In genomic region chr7:72313908-72314307, GRCm38 (mm10) we compare ENCODE assay signal across 31 mouse cellular contexts. TPM values are rescaled to one million over a fixed set of nuclear protein-coding genes. Genes with fewer than 3 reads are reported as not detected.
DNase-seq lines count a peak whose midpoint lies in the region; TF ChIP-seq lines count a peak whose summit lies in the region.
"Had no signal": no experiment of that assay in that cellular context is flagged by ENCODE, and none has a peak within 500 bp of the region (broad histone marks: within the 10 kb centered on the region; RNA-seq: fewer than 3 reads in every experiment).

No protein-coding gene starts in this region.

- H3K36me3 ChIP-seq in heart, embryonic 10.5 days: no peaks in the 10 kb centered on the region
- H3K36me3 ChIP-seq: embryonic facial prominence, embryonic 13.5 days; forebrain, embryonic 10.5 days; forebrain, embryonic 15.5 days; heart, embryonic 12.5 days; limb, embryonic 12.5 days; liver, embryonic 15.5 days; neural tube, embryonic 15.5 days had no signal

- H3K4me3 ChIP-seq in cerebellum, adult 2 months (replicated peaks; ENCODE audit: insufficient read depth, low read depth, low read length): no peak overlapping the region
- no peak overlapping the region for H3K4me3 ChIP-seq in heart, embryonic 10.5 days
- H3K4me3 ChIP-seq: embryonic facial prominence, embryonic 13.5 days; forebrain, embryonic 10.5 days; forebrain, embryonic 15.5 days; gastrocnemius, adult 2 months; heart, embryonic 12.5 days; left cerebral cortex, adult 2 months; limb, embryonic 12.5 days; liver, embryonic 15.5 days; neural tube, embryonic 15.5 days had no signal

- no peak for TF ChIP-seq CTCF in cerebellum, adult 2 months (IDR thresholded peaks at IDR 0.05; ENCODE audit: borderline replicate concordance, insufficient read depth, low read depth, low read length)

- DNase-seq in thymus, postnatal 14 days: peak; percentile 13
- no peak for DNase-seq in thymus, postnatal 4 days
- peak; percentile 20 for DNase-seq in ES-CJ7 (ENCODE audit: low read depth, low spot score)
- peak; percentile 6 for DNase-seq in induced T-regulatory cell, adult 2 months (ENCODE audit: low read depth)
- DNase-seq in cerebellum, adult 2 months: no peak
- DNase-seq in heart, embryonic 10.5 days (ENCODE audit: low spot score): no peak
- DNase-seq in spleen, postnatal 10 days (ENCODE audit: low spot score in 2 of 2): no peak
- DNase-seq: adrenal gland, postnatal 14 days; cerebellum, adult 11 months; cerebellum, adult 9-11 months; gastrocnemius, adult 2 months; gastrocnemius, postnatal 36 days; heart, adult 18-20 months; heart, postnatal 4 days; kidney, adult 11 months; kidney, postnatal 25 days; lung, embryonic 14.5 days; lung, postnatal 14 days; midbrain, embryonic 14.5 days; retina, postnatal 1 day; right cerebral cortex, postnatal 25 days had no signal

- no peaks in the 10 kb centered on the region for H3K27me3 ChIP-seq in cerebellum, adult 2 months (ENCODE audit: control insufficient read depth, insufficient read depth, low read length)
- no peaks in the 10 kb centered on the region for H3K27me3 ChIP-seq in heart, embryonic 10.5 days (ENCODE audit: insufficient read depth, poor library complexity, severe bottlenecking)
- H3K27me3 ChIP-seq: embryonic facial prominence, embryonic 13.5 days; forebrain, embryonic 15.5 days; heart, embryonic 12.5 days; limb, embryonic 12.5 days; liver, embryonic 15.5 days; neural tube, embryonic 15.5 days; Patski had no signal

- no peaks in the 10 kb centered on the region for H3K9me3 ChIP-seq in heart, embryonic 10.5 days
- H3K9me3 ChIP-seq: forebrain, embryonic 10.5 days; forebrain, embryonic 15.5 days; heart, embryonic 12.5 days; limb, embryonic 12.5 days; liver, embryonic 15.5 days; neural tube, embryonic 15.5 days had no signal

- no peak overlapping the region for H3K27ac ChIP-seq in cerebellum, adult 2 months (ENCODE audit: insufficient read depth, low read length)
- no peak overlapping the region for H3K27ac ChIP-seq in heart, embryonic 10.5 days
- H3K27ac ChIP-seq: embryonic facial prominence, embryonic 13.5 days; forebrain, embryonic 10.5 days; forebrain, embryonic 15.5 days; gastrocnemius, adult 2 months; hindbrain, embryonic 14.5 days; left cerebral cortex, adult 2 months; limb, embryonic 12.5 days; liver, embryonic 15.5 days; neural tube, embryonic 15.5 days had no signal

- H3K4me1 ChIP-seq in cerebellum, adult 2 months (ENCODE audit: control insufficient read depth, insufficient read depth, low read length): no peaks in the 10 kb centered on the region
- peaks cover 4% of the 10 kb centered on the region; the same call in 1 of the 2 replicates for H3K4me1 ChIP-seq in heart, embryonic 10.5 days
- H3K4me1 ChIP-seq: embryonic facial prominence, embryonic 13.5 days; forebrain, embryonic 10.5 days; forebrain, embryonic 15.5 days; heart, embryonic 12.5 days; limb, embryonic 12.5 days; liver, embryonic 15.5 days; neural tube, embryonic 15.5 days had no signal

- 75% methylated on average over 3 of the region's 3 CpGs for WGBS in cerebellum, adult 2 months
- 63% methylated on average over 3 of the region's 3 CpGs for WGBS in heart, embryonic 10.5 days

- no peak for TF ChIP-seq POLR2A in cerebellum, adult 2 months (IDR thresholded peaks at IDR 0.05; ENCODE audit: borderline replicate concordance, insufficient read depth, low read length)

RNA-seq across cellular contexts. Expression of gene Mctp2, which starts 7.5 kb away (rescaled TPM):
- 0.29 and 0.64 TPM in 2 replicates for polyA plus RNA-seq in cerebellum, adult 2 months (2012; rRNA removed)
- 0.32 and 0.36 TPM in 2 replicates for polyA plus RNA-seq in heart, embryonic 10.5 days (2016; fragmentation: Nextera tagmentation; extraction: Ambion mirVana)

Comparison
In these comparisons a context has a peak if more than half of its experiments do, and no peak if none do; other contexts are left out.
1. DNase-seq: peak in thymus, postnatal 14 days (single experiment), ES-CJ7 (single experiment) and induced T-regulatory cell, adult 2 months (single experiment); none in thymus, postnatal 4 days (single experiment), cerebellum, adult 2 months (0 of 2), heart, embryonic 10.5 days (single experiment) and spleen, postnatal 10 days (0 of 2).